Mouse (Mus musculus): ENCODE data around the gene Zfp281. TPM values are rescaled to one million over a fixed set of nuclear protein-coding genes. Genes with fewer than 3 reads are reported as not detected.

The Zfp281 gene
- polyA plus RNA-seq, 1 experiment from 2014 or later, result 12.0 TPM

DNA sequence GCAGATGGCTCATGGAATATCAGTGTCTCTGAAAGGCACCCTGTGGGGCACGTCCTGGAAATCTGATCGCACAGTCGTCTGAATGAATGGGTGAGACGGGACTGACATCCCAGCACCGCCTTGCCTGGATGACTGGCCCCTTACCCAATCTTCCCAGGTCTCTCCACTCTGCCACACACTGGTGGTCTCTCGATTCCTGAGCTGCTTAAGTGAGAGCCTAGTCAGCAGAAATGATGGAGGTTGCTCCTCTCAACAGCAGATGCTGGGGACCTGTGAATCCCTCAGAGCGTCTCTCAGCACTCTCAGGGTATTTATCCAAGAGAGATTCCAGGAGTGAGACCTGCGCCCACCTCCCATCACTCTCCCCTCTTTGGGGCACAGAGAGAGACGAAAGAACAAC is 36.8 kb downstream of the Zfp281 start:
- H3K9me3 ChIP-seq (ENCODE audit: control insufficient read depth, low read length), result no peaks in the 10 kb centered on the region
- H3K4me2 ChIP-seq (ENCODE audit: low read depth, low read length), result no peak overlapping the region
- H3K4me1 ChIP-seq (ENCODE audit: control insufficient read depth, insufficient read depth, low read length), result no peaks in the 10 kb centered on the region; the same call in 1 of the 2 replicates
- 40% methylated on average over 9 of the region's 9 CpGs for WGBS
- H3K36me3 ChIP-seq (ENCODE audit: control insufficient read depth, insufficient read depth, low read length), result no peaks in the 10 kb centered on the region
- ATAC-seq, result no peak
- no peak overlapping the region for H3K9ac ChIP-seq (ENCODE audit: low read depth, low read length)
- no peak overlapping the region for H3K27ac ChIP-seq (ENCODE audit: low read length)
- H3K27me3 ChIP-seq (replicated peaks; ENCODE audit: control insufficient read depth, insufficient read depth, low read length), result no peaks in the 10 kb centered on the region
- no peak overlapping the region for H3K4me3 ChIP-seq (ENCODE audit: low read length)

- Histone ChIP-seq H3K9me3 (ENCODE audit: control insufficient read depth, low read length) (no peaks in the 10 kb centered on the region), H3K27me3 (replicated peaks; ENCODE audit: control insufficient read depth, insufficient read depth, low read length) (no peaks in the 10 kb centered on the region), H3K4me2 (ENCODE audit: low read depth, low read length) (no peak overlapping the region), H3K9ac (ENCODE audit: low read depth, low read length) (no peak overlapping the region), H3K4me1 (ENCODE audit: control insufficient read depth, insufficient read depth, low read length) (no peaks in the 10 kb centered on the region; the same call in 1 of the 2 replicates), H3K4me3 (ENCODE audit: low read length) (no peak overlapping the region), H3K27ac (ENCODE audit: low read length) (no peak overlapping the region), H3K36me3 (ENCODE audit: control insufficient read depth, insufficient read depth, low read length) (no peaks in the 10 kb centered on the region)
- no peak for ATAC-seq
- 28% methylated on average over 10 of the region's 10 CpGs for WGBS
Observed at GRCm38 (mm10) chr1:136661939-136662563, 37.4 kb downstream of the Zfp281 start.

- WGBS, result 37% methylated on average over 6 of the region's 6 CpGs
- no peaks in the 10 kb centered on the region for H3K9me3 ChIP-seq (ENCODE audit: control insufficient read depth, low read length)
- no peaks in the 10 kb centered on the region for H3K36me3 ChIP-seq (ENCODE audit: control insufficient read depth, insufficient read depth, low read length)
- no peak overlapping the region for H3K9ac ChIP-seq (ENCODE audit: low read depth, low read length)
- no peak overlapping the region for H3K4me3 ChIP-seq (ENCODE audit: low read length)
- ATAC-seq, result peak; percentile 85
- no peak overlapping the region for H3K27ac ChIP-seq (ENCODE audit: low read length)
- no peaks in the 10 kb centered on the region for H3K27me3 ChIP-seq (replicated peaks; ENCODE audit: control insufficient read depth, insufficient read depth, low read length)
- no peak overlapping the region for H3K4me2 ChIP-seq (ENCODE audit: low read depth, low read length)
- H3K4me1 ChIP-seq (ENCODE audit: control insufficient read depth, insufficient read depth, low read length), result no peaks in the 10 kb centered on the region
Observed at GRCm38 (mm10) chr1:136664921-136665582, 40.4 kb downstream of the Zfp281 start.

DNA sequence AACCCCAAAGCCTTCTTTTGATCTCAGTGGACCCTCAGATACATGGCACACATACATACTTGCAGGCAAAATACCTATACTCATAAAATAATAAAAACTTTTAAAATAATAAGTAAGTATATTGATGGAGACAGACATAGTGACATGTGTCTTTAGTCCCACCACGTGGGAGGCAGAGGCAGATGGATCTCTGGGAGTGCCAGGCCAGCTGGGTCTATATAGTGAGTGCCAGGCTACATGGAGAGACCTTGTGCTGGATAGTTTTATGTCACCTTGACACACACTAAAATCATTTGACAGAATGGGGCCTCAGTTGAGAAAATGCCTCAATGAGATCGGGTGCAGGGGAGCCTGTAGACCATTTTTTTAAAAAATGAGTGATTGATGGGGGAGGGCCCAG is 41.8 kb downstream of the Zfp281 start:
- H3K4me2 ChIP-seq (ENCODE audit: low read depth, low read length), result no peak overlapping the region
- H3K9me3 ChIP-seq (ENCODE audit: control insufficient read depth, low read length), result no peaks in the 10 kb centered on the region
- no peak overlapping the region for H3K4me3 ChIP-seq (ENCODE audit: low read length)
- 0 out of 2 replicates have a peak, but pooled peaks cover 2% of the 10 kb centered on the region for H3K4me1 ChIP-seq (ENCODE audit: control insufficient read depth, insufficient read depth, low read length)
- no peak for ATAC-seq
- no peak overlapping the region for H3K9ac ChIP-seq (ENCODE audit: low read depth, low read length)
- no peak overlapping the region for H3K27ac ChIP-seq (ENCODE audit: low read length)
- WGBS, result 61% methylated on average over 2 of the region's 2 CpGs
- no peaks in the 10 kb centered on the region for H3K36me3 ChIP-seq (ENCODE audit: control insufficient read depth, insufficient read depth, low read length)
- H3K27me3 ChIP-seq (replicated peaks; ENCODE audit: control insufficient read depth, insufficient read depth, low read length), result no peaks in the 10 kb centered on the region

DNA sequence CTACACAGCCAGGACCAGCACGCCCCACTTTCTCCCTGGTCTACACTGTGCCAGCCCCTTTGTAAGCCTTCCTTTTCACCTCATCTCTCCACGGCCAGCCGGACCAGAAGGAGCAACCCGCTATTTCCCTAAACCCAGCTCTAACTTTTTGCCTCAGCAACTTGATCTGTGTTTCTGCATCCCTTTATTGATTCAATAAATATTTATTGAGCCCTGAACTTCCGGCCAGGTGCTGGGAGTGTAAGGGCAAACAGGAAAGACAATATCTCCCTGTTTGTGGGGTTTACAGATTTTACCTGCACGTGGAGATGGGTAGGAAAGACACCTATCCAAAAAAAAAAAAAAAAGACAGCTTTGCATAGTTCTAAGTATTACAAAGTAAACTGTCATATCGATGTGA is 45.2 kb downstream of the Zfp281 start:
- WGBS, result 59% methylated on average over 7 of the region's 7 CpGs
- Histone ChIP-seq H3K4me2 (ENCODE audit: low read depth, low read length) (no peak overlapping the region), H3K36me3 (ENCODE audit: control insufficient read depth, insufficient read depth, low read length) (no peaks in the 10 kb centered on the region), H3K9ac (ENCODE audit: low read depth, low read length) (no peak overlapping the region), H3K4me1 (ENCODE audit: control insufficient read depth, insufficient read depth, low read length) (0 out of 2 replicates have a peak, but pooled peaks cover 2% of the 10 kb centered on the region), H3K27ac (ENCODE audit: low read length) (no peak overlapping the region), H3K9me3 (ENCODE audit: control insufficient read depth, low read length) (no peaks in the 10 kb centered on the region), H3K27me3 (replicated peaks; ENCODE audit: control insufficient read depth, insufficient read depth, low read length) (no peaks in the 10 kb centered on the region), H3K4me3 (ENCODE audit: low read length) (no peak overlapping the region)
- ATAC-seq, result no peak

GRCm38 (mm10) chr1:136670421-136670820 is 45.7 kb downstream of the Zfp281 start:
- WGBS, result 43% methylated on average over 16 of the region's 16 CpGs
- Histone ChIP-seq H3K27me3 (replicated peaks; ENCODE audit: control insufficient read depth, insufficient read depth, low read length) (no peaks in the 10 kb centered on the region), H3K9me3 (ENCODE audit: control insufficient read depth, low read length) (no peaks in the 10 kb centered on the region), H3K27ac (ENCODE audit: low read length) (no peak overlapping the region), H3K4me1 (ENCODE audit: control insufficient read depth, insufficient read depth, low read length) (0 out of 2 replicates have a peak, but pooled peaks cover 2% of the 10 kb centered on the region), H3K4me3 (ENCODE audit: low read length) (no peak overlapping the region), H3K9ac (ENCODE audit: low read depth, low read length) (0 out of 2 replicates have a peak overlapping the region, but pooled peaks have one; percentile 30), H3K4me2 (ENCODE audit: low read depth, low read length) (no peak overlapping the region), H3K36me3 (ENCODE audit: control insufficient read depth, insufficient read depth, low read length) (no peaks in the 10 kb centered on the region)
- ATAC-seq, result 0 out of 2 replicates have a peak, but pooled peaks have one; percentile 47

DNA sequence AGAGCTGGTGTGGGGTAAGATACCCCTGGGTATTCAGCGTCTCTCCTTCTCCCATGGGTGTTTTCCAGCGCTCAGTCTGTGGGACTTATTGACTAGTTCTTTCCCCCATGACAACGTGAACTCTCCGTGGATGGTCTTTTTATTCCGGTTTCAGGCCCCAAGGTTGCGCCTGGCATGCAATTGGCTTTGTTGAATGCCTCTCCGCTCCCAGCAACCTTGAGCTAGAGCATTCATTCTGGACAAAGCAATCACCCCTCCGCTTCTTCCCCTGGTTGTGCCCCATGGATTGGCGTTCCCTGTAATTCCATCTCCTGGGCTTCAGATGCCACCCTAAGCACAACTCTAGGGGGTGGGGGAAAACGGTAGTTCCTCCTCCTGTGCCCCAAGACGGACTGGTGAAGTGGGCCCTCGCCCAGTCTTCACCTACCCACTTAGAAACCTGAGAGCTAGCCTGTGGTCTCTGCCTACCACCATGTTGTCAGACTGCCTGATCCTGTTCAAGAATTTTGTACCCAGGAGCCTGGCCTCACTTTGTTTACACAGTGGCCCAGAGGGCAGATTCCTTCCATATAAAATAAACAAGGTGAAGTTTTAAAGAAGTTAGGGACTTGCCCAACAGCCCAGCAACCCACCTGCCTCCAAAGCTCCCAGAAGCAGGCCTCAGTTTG is 47.2 kb downstream of the Zfp281 start:
- no peak overlapping the region for H3K27ac ChIP-seq (ENCODE audit: low read length)
- no peak overlapping the region for H3K4me3 ChIP-seq (ENCODE audit: low read length)
- no peak for ATAC-seq
- H3K9me3 ChIP-seq (ENCODE audit: control insufficient read depth, low read length), result no peaks in the 10 kb centered on the region
- H3K4me1 ChIP-seq (ENCODE audit: control insufficient read depth, insufficient read depth, low read length), result 0 out of 2 replicates have a peak, but pooled peaks cover 2% of the 10 kb centered on the region
- H3K27me3 ChIP-seq (replicated peaks; ENCODE audit: control insufficient read depth, insufficient read depth, low read length), result no peaks in the 10 kb centered on the region
- 89% methylated on average over 12 of the region's 12 CpGs for WGBS
- no peak overlapping the region for H3K9ac ChIP-seq (ENCODE audit: low read depth, low read length)
- no peak overlapping the region for H3K4me2 ChIP-seq (ENCODE audit: low read depth, low read length)
- no peaks in the 10 kb centered on the region for H3K36me3 ChIP-seq (ENCODE audit: control insufficient read depth, insufficient read depth, low read length)

DNA sequence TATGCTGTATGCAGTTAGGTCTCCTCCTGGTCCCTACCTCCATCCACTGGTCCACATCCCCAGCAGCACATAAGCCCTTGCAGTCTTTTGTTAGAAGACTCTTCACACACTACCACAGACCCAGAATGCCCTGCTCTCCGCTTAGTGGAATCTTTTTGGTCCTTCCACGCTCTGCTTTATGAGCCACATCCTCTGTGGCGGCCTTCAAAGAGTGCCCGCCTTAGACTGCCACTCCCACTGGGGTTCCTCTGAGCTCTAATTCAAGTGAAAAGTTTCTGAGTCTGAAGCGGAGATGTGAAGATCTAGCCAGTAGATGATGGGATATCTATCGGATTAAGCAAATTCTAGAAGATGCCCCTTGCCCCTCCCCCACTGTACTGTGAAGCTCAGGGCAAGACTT is 47.9 kb downstream of the Zfp281 start:
- Histone ChIP-seq H3K4me1 (ENCODE audit: control insufficient read depth, insufficient read depth, low read length) (0 out of 2 replicates have a peak, but pooled peaks cover 2% of the 10 kb centered on the region), H3K4me2 (ENCODE audit: low read depth, low read length) (no peak overlapping the region), H3K27ac (ENCODE audit: low read length) (no peak overlapping the region), H3K27me3 (replicated peaks; ENCODE audit: control insufficient read depth, insufficient read depth, low read length) (no peaks in the 10 kb centered on the region), H3K9ac (ENCODE audit: low read depth, low read length) (no peak overlapping the region), H3K4me3 (ENCODE audit: low read length) (no peak overlapping the region), H3K36me3 (ENCODE audit: control insufficient read depth, insufficient read depth, low read length) (no peaks in the 10 kb centered on the region), H3K9me3 (ENCODE audit: control insufficient read depth, low read length) (no peaks in the 10 kb centered on the region)
- 88% methylated on average over 6 of the region's 6 CpGs for WGBS
- no peak for ATAC-seq

DNA sequence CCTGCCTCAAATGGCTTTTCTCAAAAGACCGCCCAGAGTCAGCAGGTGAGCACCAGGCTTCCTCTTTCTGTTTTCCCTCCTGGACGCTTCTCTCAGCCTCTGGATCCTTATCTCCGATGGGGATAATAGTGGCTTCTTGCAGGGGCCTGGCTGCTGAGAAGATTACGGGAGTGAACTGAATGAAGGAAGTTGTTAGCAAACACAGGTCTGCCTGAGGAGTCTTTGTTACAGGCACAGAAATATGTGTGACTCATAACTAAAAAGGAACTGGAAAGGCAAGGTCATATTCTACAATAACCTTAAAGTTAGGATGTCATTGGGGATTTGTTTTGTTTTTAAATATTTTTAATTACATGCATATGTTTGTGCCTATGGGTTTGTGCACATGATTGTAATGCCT is 48.6 kb downstream of the Zfp281 start:
- H3K27me3 ChIP-seq (replicated peaks; ENCODE audit: control insufficient read depth, insufficient read depth, low read length), result no peaks in the 10 kb centered on the region
- H3K4me3 ChIP-seq (ENCODE audit: low read length), result no peak overlapping the region
- H3K9ac ChIP-seq (ENCODE audit: low read depth, low read length), result no peak overlapping the region
- no peak; the same call in 1 of the 2 replicates for ATAC-seq
- WGBS, result 44% methylated on average over 4 of the region's 4 CpGs
- H3K36me3 ChIP-seq (ENCODE audit: control insufficient read depth, insufficient read depth, low read length), result no peaks in the 10 kb centered on the region
- 0 out of 2 replicates have a peak, but pooled peaks cover 2% of the 10 kb centered on the region for H3K4me1 ChIP-seq (ENCODE audit: control insufficient read depth, insufficient read depth, low read length)
- no peaks in the 10 kb centered on the region for H3K9me3 ChIP-seq (ENCODE audit: control insufficient read depth, low read length)
- H3K27ac ChIP-seq (ENCODE audit: low read length), result no peak overlapping the region
- H3K4me2 ChIP-seq (ENCODE audit: low read depth, low read length), result no peak overlapping the region
